Mouse (Mus musculus) CD4-positive, CD25-positive, alpha-beta regulatory T cell, adult 4 months (primary cell): Measurements from ENCODE around the gene Mtap. TPM values are rescaled to one million over a fixed set of nuclear protein-coding genes. Genes with fewer than 3 reads are reported as not detected.

Experiments used
- polyA plus RNA-seq, 2 experiments: library from polyadenylated mRNA; unstranded; fragments of 100-300 nt; shearing (Covaris generic); gene quantifications; one replicate each; pipeline ENCODE4 v1.2.1; 2017

Gene Mtap
- polyA plus RNA-seq, 2 experiments from 2014 or later = 30.9 to 35.6 TPM

Other genes starting within 250 kb of the Mtap start
- gene Cdkn2a, start 157.5 kb downstream of the Mtap start, polyA plus RNA-seq = not detected
- gene Cdkn2b, start 173.9 kb downstream of the Mtap start, polyA plus RNA-seq = under 1 TPM in 1 of 2 experiments, not detected in 1; 0.76 TPM